Mouse (Mus musculus) embryonic fibroblast, embryonic 13.5 days (primary cell): ENCODE results near the gene Ap2a2.

Experiments used
- CTCF ChIP-seq: IDR thresholded peaks from 2 replicates; pipeline ENCODE4 v1.5.1; 2011; ENCODE audit warnings: mild to moderate bottlenecking, control low read depth, low read length, moderate library complexity, borderline replicate concordance; ENCODE audit not compliant: insufficient read depth
- POLR2A ChIP-seq: IDR thresholded peaks from 2 replicates; pipeline ENCODE4 v1.6.1; 2011; ENCODE audit warnings: low read depth, mild to moderate bottlenecking, control low read depth, low read length, moderate library complexity

- no peak for TF ChIP-seq CTCF
- no peak for TF ChIP-seq POLR2A
Observed at GRCm38 (mm10) chr7:141544654-141545053, 17.3 kb upstream of the Ap2a2 start.
